ENCODE assay signal across 9 mouse cellular contexts in genomic region chr3:69205266-69206054, GRCm38 (mm10). TPM values are rescaled to one million over a fixed set of nuclear protein-coding genes. Genes with fewer than 3 reads are reported as not detected.
A peak's percentile ranks its signal among the peaks of the same experiment; 100 is the strongest.
DNase-seq lines count a peak whose midpoint lies in the region; ATAC-seq and TF ChIP-seq lines count a peak whose summit lies in the region.
"Had no signal": no experiment of that assay in that cellular context is flagged by ENCODE, and none has a peak within 500 bp of the region (broad histone marks: within the 10 kb centered on the region; RNA-seq: fewer than 3 reads in every experiment).

No protein-coding gene starts in this region.

- intact Hi-C loops in left cerebral cortex, adult 2 months (cut with DNase I) = no loop called here

- H3K9me3 ChIP-seq in heart, embryonic 11.5 days (replicated peaks; ENCODE audit: control insufficient read depth, low read length) = no peaks in the 10 kb centered on the region
- no peaks in the 10 kb centered on the region for H3K9me3 ChIP-seq in liver, postnatal 0 days (ENCODE audit: low read length)
- no peaks in the 10 kb centered on the region for H3K9me3 ChIP-seq in hindbrain, postnatal 0 days (ENCODE audit: low read length)
- H3K9me3 ChIP-seq: limb, embryonic 12.5 days had no signal

- H3K27me3 ChIP-seq in spleen, adult 2 months (ENCODE audit: control insufficient read depth, insufficient read depth, low read length) = no peaks in the 10 kb centered on the region
- H3K27me3 ChIP-seq in heart, embryonic 11.5 days (ENCODE audit: control insufficient read depth, insufficient read depth, low read length) = no peaks in the 10 kb centered on the region
- no peaks in the 10 kb centered on the region for H3K27me3 ChIP-seq in liver, postnatal 0 days (ENCODE audit: insufficient read depth, low read length)
- H3K27me3 ChIP-seq in hindbrain, postnatal 0 days (ENCODE audit: insufficient read depth, low read length) = no peaks in the 10 kb centered on the region
- H3K27me3 ChIP-seq: limb, embryonic 12.5 days had no signal

- no peaks in the 10 kb centered on the region for H3K36me3 ChIP-seq in spleen, adult 2 months (ENCODE audit: control insufficient read depth, insufficient read depth, low read length)
- H3K36me3 ChIP-seq in heart, embryonic 11.5 days (ENCODE audit: control insufficient read depth, insufficient read depth, low read length) = no peaks in the 10 kb centered on the region
- H3K36me3 ChIP-seq in liver, postnatal 0 days (replicated peaks; ENCODE audit: insufficient read depth, low read length) = no peaks in the 10 kb centered on the region
- H3K36me3 ChIP-seq in hindbrain, postnatal 0 days (ENCODE audit: insufficient read depth, low read length) = no peaks in the 10 kb centered on the region
- H3K36me3 ChIP-seq: limb, embryonic 12.5 days had no signal

- no peak overlapping the region for H3K9ac ChIP-seq in heart, embryonic 11.5 days (ENCODE audit: low read depth, low read length)
- H3K9ac ChIP-seq in liver, postnatal 0 days (replicated peaks) = 0 out of 2 replicates have a peak overlapping the region, but pooled peaks have one; percentile 8
- H3K9ac ChIP-seq in hindbrain, postnatal 0 days (replicated peaks; ENCODE audit: low read length) = no peak overlapping the region
- H3K9ac ChIP-seq: limb, embryonic 12.5 days had no signal

- peak overlapping the region; percentile 31 for H3K4me2 ChIP-seq in heart, embryonic 11.5 days
- H3K4me2 ChIP-seq in liver, postnatal 0 days (ENCODE audit: low read depth, low read length) = peak overlapping the region; percentile 52
- no peak overlapping the region for H3K4me2 ChIP-seq in hindbrain, postnatal 0 days (ENCODE audit: low read depth, low read length)
- H3K4me2 ChIP-seq: limb, embryonic 12.5 days had no signal

- TF ChIP-seq POLR2A in spleen, adult 2 months (IDR thresholded peaks at IDR 0.05; ENCODE audit: low read depth, low read length) = no peak

- H3K4me3 ChIP-seq in spleen, adult 2 months (ENCODE audit: extremely low read depth, insufficient read depth, insufficient read length) = no peak overlapping the region
- H3K4me3 ChIP-seq in heart, embryonic 11.5 days (ENCODE audit: low read depth, low read length) = no peak overlapping the region
- no peak overlapping the region for H3K4me3 ChIP-seq in liver, postnatal 0 days (ENCODE audit: low read depth, low read length)
- H3K4me3 ChIP-seq in hindbrain, postnatal 0 days (ENCODE audit: low read length) = no peak overlapping the region
- no peak overlapping the region for H3K4me3 ChIP-seq in left cerebral cortex, adult 2 months
- H3K4me3 ChIP-seq: limb, embryonic 12.5 days had no signal

- no peak for TF ChIP-seq EP300 in liver, postnatal 0 days (IDR thresholded peaks at IDR 0.05; ENCODE audit: low read depth)

- no peak for TF ChIP-seq CTCF in spleen, adult 2 months (IDR thresholded peaks at IDR 0.05; ENCODE audit: extremely low read depth, insufficient read depth, insufficient read length, insufficient replicate concordance)
- TF ChIP-seq CTCF in liver, postnatal 0 days (IDR thresholded peaks at IDR 0.05; ENCODE audit: low read depth) = no peak
- TF ChIP-seq CTCF in hindbrain, postnatal 0 days (IDR thresholded peaks at IDR 0.05; ENCODE audit: low read depth) = no peak
- TF ChIP-seq CTCF in left cerebral cortex, adult 2 months (IDR thresholded peaks at IDR 0.05) = no peak

- WGBS in spleen, adult 2 months = 20% methylated on average over 7 of the region's 7 CpGs
- WGBS in heart, embryonic 11.5 days (ENCODE audit: insufficient replicate concordance) = 29% methylated on average over 7 of the region's 7 CpGs
- WGBS in liver, postnatal 0 days (ENCODE audit: insufficient replicate concordance) = 14% methylated on average over 7 of the region's 7 CpGs
- WGBS in hindbrain, postnatal 0 days = 69% methylated on average over 7 of the region's 7 CpGs

- no peak for ATAC-seq in heart, embryonic 11.5 days (replicated peaks; ENCODE audit: insufficient number of reproducible peaks, low FRiP score, low TSS enrichment)
- ATAC-seq in liver, postnatal 0 days = peak; percentile 85
- ATAC-seq in hindbrain, postnatal 0 days = no peak

- peak in 1 of 2 experiments; percentile 22 for DNase-seq in spleen, adult 2 months (ENCODE audit: low read depth in 1 of 2, low spot score in 2 of 2)
- no peak for DNase-seq in spleen, postnatal 14 days (ENCODE audit: low spot score in 2 of 2)
- DNase-seq in liver, postnatal 0 days = peak; percentile 20
- DNase-seq in thymus, postnatal 4 days = peak; percentile 36
- DNase-seq in hindbrain, postnatal 0 days (ENCODE audit: low spot score) = no peak
- DNase-seq in left cerebral cortex, adult 2 months (ENCODE audit: extremely low spot score in 1 of 2, low spot score in 2 of 2) = no peak
- DNase-seq in right cerebral cortex, postnatal 14 days = no peak

- H3K4me1 ChIP-seq in spleen, adult 2 months (ENCODE audit: control insufficient read depth, insufficient read depth, insufficient read length) = peaks cover 23% of the 10 kb centered on the region
- peaks cover 7% of the 10 kb centered on the region for H3K4me1 ChIP-seq in heart, embryonic 11.5 days (ENCODE audit: control insufficient read depth, insufficient read depth, low read length)
- H3K4me1 ChIP-seq in liver, postnatal 0 days (ENCODE audit: insufficient read depth) = peaks cover 9% of the 10 kb centered on the region
- no peaks in the 10 kb centered on the region for H3K4me1 ChIP-seq in hindbrain, postnatal 0 days (ENCODE audit: insufficient read depth, low read length)

- H3K27ac ChIP-seq in spleen, adult 2 months (ENCODE audit: insufficient read depth, low read length) = peak overlapping the region; percentile 75
- no peak overlapping the region for H3K27ac ChIP-seq in heart, embryonic 11.5 days (ENCODE audit: low read depth, low read length)
- H3K27ac ChIP-seq in liver, postnatal 0 days (ENCODE audit: low read depth) = peak overlapping the region; percentile 56
- H3K27ac ChIP-seq in hindbrain, postnatal 0 days = no peak overlapping the region
- H3K27ac ChIP-seq in left cerebral cortex, adult 2 months = no peak overlapping the region
- H3K27ac ChIP-seq: limb, embryonic 12.5 days had no signal

RNA-seq across cellular contexts. Expression of gene Arl14, which starts 16.8 kb away (rescaled TPM):
- 0.07 TPM in 1 of 2 replicates, not detected in the other for polyA plus RNA-seq in spleen, adult 2 months (2012; rRNA removed)
- not detected in 2 replicates for polyA plus RNA-seq in heart, embryonic 11.5 days (2014; fragmentation: Nextera tagmentation; extraction: Ambion mirVana)
- not detected in 2 replicates for polyA plus RNA-seq in liver, postnatal 0 days (2015; fragmentation: Nextera tagmentation; extraction: Ambion mirVana)
- total RNA-seq in hindbrain, postnatal 0 days (2014; rRNA removed) = not detected in 2 replicates
- not detected in 2 replicates for polyA plus RNA-seq in hindbrain, postnatal 0 days (2015; fragmentation: Nextera tagmentation; extraction: Ambion mirVana)
- not detected for total RNA-seq in left cerebral cortex, adult 2 months (2021)
- polyA plus RNA-seq: limb, embryonic 12.5 days had no signal

Comparison
In these comparisons a context has a peak if more than half of its experiments do, and no peak if none do; other contexts are left out.
1. DNase-seq: peak in liver, postnatal 0 days (single experiment) and thymus, postnatal 4 days (single experiment); none in spleen, postnatal 14 days (0 of 2), hindbrain, postnatal 0 days (single experiment), left cerebral cortex, adult 2 months (0 of 2) and right cerebral cortex, postnatal 14 days (single experiment).
2. H3K27ac ChIP-seq: peak in spleen, adult 2 months (single experiment) and liver, postnatal 0 days (single experiment); none in heart, embryonic 11.5 days (single experiment), hindbrain, postnatal 0 days (single experiment) and left cerebral cortex, adult 2 months (single experiment).